Mouse (Mus musculus) layer of hippocampus, postnatal 10 days (tissue): ENCODE measurements around the gene Sema3b. TPM values are rescaled to one million over a fixed set of nuclear protein-coding genes. Genes with fewer than 3 reads are reported as not detected.

ENCODE experiments used
- DNase-seq, 2 experiments: peaks; one replicate each; pipeline ENCODE4 v3.0.0; 2021; ENCODE audit warnings: low spot score in 2 of 2
- total RNA-seq, 2 experiments: library from RNA; stranded (reverse); gene quantifications; 2 replicates each; pipeline ENCODE4 v1.2.3; 2021

Gene Sema3b
- total RNA-seq, 2 experiments from 2014 or later = 3.5 to 3.7 TPM

GRCm38 (mm10) chr9:107612945-107613569, 4.0 kb upstream of the Sema3b start:
- DNase-seq = peak in 1 of 2 experiments; percentile 47

- peak; percentile 99 to 100 for DNase-seq
Observed at GRCm38 (mm10) chr9:107612191-107612944, 3.3 kb upstream of the Sema3b start.

GRCm38 (mm10) chr9:107611456-107612190, 2.6 kb upstream of the Sema3b start:
- DNase-seq = no peak

- no peak for DNase-seq
Observed at GRCm38 (mm10) chr9:107609433-107609830, 403 bp upstream of the Sema3b start.

GRCm38 (mm10) chr9:107607653-107608245, 1.3 kb downstream of the Sema3b start:
- DNase-seq = no peak

GRCm38 (mm10) chr9:107607036-107607435, 2.0 kb downstream of the Sema3b start:
- DNase-seq = no peak

- no peak for DNase-seq
Observed at GRCm38 (mm10) chr9:107606591-107606990, 2.4 kb downstream of the Sema3b start.

- DNase-seq = no peak
Observed at GRCm38 (mm10) chr9:107605041-107605661, 3.9 kb downstream of the Sema3b start.

- no peak for DNase-seq
Observed at GRCm38 (mm10) chr9:107603251-107603650, 5.8 kb downstream of the Sema3b start.

DNA sequence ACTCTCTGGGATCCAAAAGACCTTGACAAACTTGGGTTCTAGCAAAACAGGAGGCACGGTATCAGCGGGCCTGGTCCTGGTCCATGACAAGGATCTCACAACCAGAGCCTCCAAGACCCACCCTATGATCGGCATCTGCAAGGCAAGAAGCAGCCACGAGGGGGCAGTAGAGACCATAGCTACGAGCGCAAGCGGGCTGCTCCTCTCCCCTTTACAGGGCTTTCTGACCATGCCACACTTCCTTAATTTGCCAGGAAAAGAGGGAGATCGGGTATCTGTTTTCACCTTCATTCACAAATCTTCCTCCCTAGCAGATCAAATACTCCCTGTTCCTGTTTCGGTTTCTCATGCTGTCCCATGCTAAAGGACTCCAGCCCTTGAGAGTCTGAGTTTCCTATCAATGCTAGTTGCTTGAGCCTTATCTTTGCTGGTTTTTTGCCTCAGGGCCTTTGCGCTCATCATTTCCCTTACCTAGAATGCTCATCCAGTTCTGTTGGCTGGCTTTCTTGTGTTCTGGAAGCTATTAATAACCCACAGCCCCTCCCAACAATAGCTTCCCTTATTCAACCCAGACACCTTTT, 6.9 kb downstream of the Sema3b start:
- peak; percentile 98 to 99 for DNase-seq

DNA sequence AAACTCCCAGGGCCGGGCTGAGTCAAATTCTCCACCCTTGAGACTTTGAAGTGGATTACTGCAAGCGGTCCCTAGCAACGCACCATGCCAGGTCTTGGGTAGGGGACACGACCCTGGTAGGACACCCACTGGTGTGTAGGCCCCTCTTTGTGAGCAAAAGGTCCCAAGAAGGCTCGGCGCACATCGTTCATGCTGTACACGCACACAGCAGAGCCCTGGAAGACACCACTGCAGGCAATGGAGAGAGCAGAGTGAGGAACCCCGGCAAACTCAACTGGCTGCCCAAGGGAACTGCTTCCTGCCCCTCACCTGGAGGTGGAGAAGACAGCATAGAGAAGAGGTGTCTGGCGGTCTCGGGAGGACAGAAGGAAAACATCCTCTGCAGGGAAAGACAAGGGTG, 7.8 kb downstream of the Sema3b start:
- DNase-seq = no peak

DNA sequence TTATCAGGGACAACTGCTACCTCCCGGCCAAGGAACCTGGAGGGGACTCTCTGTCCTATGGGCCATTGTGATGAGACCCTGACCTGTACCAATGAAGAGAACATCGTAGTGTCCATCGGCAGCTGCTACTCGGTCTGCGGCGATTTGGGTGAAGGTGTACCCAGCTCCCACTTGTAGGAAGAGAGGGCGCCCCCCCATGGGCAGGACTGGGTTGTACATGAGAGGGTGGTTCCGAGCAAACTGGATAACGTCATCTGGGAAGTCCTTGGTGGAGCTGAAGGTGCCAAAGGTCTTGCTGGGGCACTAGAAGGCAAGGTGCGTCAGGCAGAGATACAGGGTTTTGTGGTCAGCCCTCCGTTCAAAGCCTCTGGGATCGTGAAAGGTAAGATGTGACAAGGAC, 8.3 kb downstream of the Sema3b start:
- DNase-seq = no peak

- DNase-seq = no peak
Observed at GRCm38 (mm10) chr9:107599842-107600241, 9.2 kb downstream of the Sema3b start.

GRCm38 (mm10) chr9:107599433-107599832, 9.6 kb downstream of the Sema3b start:
- no peak for DNase-seq

GRCm38 (mm10) chr9:107598385-107598784, 10.6 kb downstream of the Sema3b start:
- DNase-seq = no peak

DNA sequence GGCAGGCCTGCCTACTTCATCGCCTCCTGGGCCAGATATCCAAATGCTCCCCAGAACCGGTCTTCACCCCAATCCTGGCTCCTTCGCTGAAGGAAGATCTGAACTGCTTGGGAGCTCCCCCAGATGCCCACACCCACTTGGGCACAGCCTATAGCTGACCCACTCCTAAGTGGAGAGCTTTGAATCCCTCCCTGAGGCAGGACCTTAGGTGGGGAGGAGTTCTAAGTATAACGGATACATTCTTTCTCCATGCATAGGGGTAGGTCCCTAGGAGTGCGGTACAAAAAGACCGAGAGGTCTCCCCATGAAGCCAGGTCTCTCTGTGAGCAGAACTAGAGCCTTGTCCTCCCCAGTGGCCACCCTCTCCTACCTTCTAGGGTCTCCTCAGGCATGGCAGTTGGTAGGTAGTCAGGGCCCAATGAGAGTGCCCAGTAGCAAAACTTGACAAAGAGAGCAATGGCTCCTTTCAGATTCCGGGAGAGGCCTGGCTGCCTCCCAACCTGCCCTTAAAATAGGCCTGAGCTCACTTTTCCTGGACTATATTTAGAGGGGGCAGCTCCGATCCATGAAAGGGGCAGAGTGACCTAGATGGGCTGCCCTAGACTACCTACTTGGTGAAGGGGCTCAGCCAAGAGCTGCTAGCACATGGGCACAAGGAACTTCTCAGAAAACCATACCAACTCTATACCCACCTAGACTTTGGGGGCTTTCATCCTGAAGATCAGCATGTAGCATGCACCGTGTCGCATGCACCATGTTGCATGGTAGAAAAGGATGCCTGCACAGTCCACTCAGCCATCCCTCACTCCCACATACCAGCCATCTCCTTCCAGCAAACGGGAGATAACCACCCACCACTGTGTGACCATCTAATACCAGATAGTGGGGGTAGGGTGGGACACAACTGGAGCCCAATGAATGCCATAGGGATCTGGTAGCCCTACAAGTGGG, 12.1 kb downstream of the Sema3b start:
- DNase-seq = no peak

DNA sequence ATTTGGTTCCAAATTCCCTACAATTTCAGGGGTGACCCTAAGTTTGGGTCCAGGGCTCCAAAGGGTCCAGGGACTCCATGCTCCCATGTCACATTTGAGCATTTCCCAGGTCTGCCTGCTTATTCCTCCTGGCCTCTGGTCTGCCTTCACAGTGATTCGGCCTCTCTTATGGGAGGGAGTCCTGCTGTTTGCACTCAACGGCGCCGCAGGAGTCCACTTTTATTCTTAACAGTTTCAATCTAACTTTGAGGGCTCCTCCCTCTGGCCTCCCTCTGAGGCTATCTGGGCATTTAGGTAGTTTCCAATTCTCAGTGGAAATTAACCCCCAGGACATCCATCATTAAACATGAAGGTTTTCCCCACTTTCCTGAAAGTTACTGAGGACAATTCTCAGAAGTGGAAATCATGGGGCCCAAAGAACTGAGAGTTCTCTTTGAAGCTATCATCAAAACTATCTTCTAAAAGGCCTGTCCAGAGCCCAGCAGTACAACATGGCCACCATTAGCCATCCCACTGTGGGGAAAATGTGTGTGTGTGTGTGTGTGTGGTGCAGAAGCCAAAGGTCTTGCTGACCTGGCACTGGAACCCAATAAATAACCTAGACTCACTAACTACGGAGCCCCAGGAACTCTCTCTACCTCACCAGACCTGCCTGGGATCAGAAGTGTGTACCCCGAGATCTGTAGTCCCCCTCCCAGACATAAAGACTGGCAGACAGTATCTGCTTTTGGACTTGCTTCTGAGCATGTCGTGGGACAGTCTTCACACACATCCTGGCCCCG, 14.6 kb downstream of the Sema3b start:
- DNase-seq = no peak

GRCm38 (mm10) chr9:107593101-107593976, 15.7 kb downstream of the Sema3b start:
- no peak for DNase-seq
